Mouse (Mus musculus): ENCODE measurements around the gene Gm10065.

- TF ChIP-seq MAZ (IDR thresholded peaks at IDR 0.05; ENCODE audit: low read depth, low read length) (no peak), CTCF (IDR thresholded peaks at IDR 0.05 in 2 of 3, conservative IDR thresholded peaks at IDR 0.05 in 1 of 3; ENCODE audit: control insufficient read depth in 1 of 3, insufficient read depth in 1 of 3, low read depth in 2 of 3, low read length in 3 of 3, poor library complexity in 1 of 3, severe bottlenecking in 1 of 3) (no peak), E2F4 (IDR thresholded peaks at IDR 0.05; ENCODE audit: borderline replicate concordance, low read depth, low read length) (no peak), RCOR1 (IDR thresholded peaks at IDR 0.05; ENCODE audit: low read depth, low read length) (no peak), NELFE (IDR thresholded peaks at IDR 0.05; ENCODE audit: low read depth, low read length) (no peak), USF1 (IDR thresholded peaks at IDR 0.05; ENCODE audit: low read depth, low read length) (no peak), ZC3H11A (IDR thresholded peaks at IDR 0.05; ENCODE audit: low read depth, low read length) (no peak), NRF1 (IDR thresholded peaks at IDR 0.05; ENCODE audit: insufficient read depth, low read depth, low read length, poor library complexity, severe bottlenecking) (no peak), EP300 (IDR thresholded peaks at IDR 0.05; ENCODE audit: low read depth in 1 of 2, low read length in 2 of 2) (no peak), TCF12 (IDR thresholded peaks at IDR 0.05; ENCODE audit: low read depth, low read length) (no peak), MXI1 (IDR thresholded peaks at IDR 0.05; ENCODE audit: low read depth, low read length) (no peak), CHD2 (IDR thresholded peaks at IDR 0.05; ENCODE audit: low read length) (no peak), RAD21 (IDR thresholded peaks at IDR 0.05; ENCODE audit: low read depth, low read length) (no peak), SMC3 (IDR thresholded peaks at IDR 0.05; ENCODE audit: low read depth, low read length) (no peak)
Measured at GRCm38 (mm10) chr13:21454133-21454532, 25.1 kb downstream of the Gm10065 start.

Measured in MEL (cell line).